Mouse (Mus musculus): Measurements from ENCODE around the gene Ptprc.

Gene Ptprc

DNA sequence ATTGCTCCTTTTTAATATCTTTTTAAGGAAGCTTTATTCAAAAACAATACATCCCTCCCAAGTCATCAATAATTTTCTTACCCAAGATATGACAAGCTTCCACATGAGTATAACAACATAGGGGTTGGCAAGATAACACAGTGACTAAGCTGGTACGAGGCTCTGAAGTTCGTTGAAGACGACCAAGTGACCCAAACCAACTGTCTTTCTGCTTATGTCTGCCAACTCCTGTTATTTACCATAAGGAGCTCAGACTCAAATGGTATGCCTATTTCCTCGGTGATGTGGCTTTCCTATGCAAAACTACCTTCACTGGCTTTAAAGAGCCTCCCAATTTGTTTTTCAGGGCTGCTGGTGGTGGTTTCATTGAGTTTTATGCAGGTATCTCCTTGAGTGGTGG lies at the start of gene Ptprc:
Ptprc (minus strand) TSS at position 215 of the 400 bp plus-strand sequence.
- no peak for DNase-seq (ENCODE audit: low spot score)

DNA sequence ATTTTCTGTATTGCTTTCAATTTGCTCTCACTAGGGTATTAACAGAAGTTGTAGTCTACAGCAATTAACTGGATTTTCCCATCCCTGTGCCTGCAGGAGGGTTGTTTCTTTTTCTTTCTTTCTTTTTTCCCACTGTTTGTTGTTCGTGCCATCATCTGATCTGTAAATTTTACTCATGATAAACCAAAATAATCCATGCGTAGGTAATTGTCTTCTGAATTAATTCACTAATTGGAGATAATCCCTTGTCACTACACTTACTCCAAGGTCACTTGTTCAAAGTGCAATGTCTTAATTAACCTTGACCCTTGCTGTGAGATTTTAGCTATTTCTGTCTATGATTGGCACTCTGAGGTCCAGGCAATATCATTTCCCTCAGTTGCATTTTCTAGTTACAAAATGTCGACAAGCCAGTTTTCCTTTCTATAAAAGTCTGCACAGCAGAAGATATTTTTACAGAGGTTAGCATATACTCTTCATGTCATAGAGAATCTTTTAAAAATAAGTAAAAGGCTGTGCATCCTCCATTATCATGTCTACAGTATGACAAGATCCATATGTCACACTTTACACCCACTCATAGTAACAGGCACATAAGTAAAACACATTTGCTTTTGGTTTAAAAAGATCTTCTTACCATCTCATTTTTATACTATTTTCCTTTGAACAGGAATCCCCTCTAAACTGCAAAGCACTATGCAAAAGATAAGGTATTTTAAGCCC lies 39.4 kb upstream of the Ptprc start:
- DNase-seq (ENCODE audit: low spot score) = no peak

DNA sequence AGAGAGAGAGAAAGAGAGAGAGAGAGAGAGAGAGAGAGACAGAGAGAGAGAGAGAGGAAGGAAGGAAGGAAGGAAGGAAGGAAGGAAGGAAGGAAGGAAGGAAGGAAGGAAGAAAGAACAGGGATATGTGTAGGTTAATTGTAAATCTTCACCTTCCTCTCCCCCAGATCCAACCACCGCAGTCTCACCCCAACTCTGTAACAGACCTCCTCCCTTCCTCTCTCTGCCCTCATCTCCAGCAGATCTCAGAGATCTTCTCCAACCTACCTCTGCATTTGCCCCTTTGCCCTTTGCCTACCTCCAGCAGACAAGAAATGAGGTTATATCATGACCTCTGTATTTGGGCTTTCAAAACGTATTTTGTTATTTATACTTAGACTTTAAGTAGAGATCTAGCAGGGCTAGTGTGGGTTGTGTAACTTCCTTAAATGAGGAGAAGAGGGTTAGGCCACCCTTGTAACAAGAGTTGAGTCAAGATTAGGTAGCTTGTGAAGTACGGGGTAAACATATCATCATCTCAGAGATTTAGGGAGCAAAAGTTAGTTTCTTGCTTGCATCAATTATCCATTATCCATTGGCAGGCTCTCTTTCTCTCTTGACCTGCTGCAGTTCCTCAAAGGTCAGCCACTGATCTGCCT lies 35.0 kb upstream of the Ptprc start:
- DNase-seq (ENCODE audit: low spot score) = no peak

DNA sequence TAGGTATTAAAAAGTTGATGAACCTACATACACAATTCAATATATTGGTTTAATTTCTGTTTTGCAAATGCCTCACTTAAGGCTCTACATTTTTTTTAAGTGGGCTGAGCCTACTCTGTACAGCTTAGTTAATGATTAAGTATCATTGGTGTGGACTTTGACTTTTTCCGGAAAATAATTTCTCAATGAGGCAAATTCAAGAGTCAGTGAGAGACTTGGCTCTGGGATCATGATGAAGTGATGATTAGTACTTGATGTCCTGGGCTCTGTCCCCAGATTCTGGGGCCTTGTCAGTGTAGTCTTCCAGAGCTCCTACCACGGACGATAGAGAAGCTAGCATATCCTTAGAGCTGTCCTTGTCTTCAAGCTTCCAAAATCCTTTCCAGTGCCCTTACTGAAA lies 34.2 kb upstream of the Ptprc start:
- DNase-seq (ENCODE audit: low spot score) = no peak

DNA sequence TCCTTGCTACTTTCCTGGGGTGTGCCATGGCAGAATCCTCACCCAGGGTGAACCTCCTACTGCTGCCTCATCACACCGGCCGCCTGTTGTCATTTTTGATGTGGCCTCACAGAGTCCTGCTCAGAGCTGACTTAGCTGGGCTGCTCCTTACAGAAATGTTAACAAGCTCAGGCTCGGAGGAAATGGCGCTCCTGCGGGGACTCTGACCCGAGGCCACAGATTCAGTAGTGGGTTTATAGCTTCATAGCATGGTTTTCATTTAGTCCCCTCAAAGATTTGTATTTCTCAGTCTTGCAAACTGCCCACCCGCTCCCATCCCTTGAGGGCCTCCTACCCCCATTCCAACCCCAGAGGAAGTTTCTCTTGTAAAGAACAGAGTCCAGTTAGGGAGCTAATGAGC lies 30.5 kb upstream of the Ptprc start:
- no peak for DNase-seq (ENCODE audit: low spot score)

DNA sequence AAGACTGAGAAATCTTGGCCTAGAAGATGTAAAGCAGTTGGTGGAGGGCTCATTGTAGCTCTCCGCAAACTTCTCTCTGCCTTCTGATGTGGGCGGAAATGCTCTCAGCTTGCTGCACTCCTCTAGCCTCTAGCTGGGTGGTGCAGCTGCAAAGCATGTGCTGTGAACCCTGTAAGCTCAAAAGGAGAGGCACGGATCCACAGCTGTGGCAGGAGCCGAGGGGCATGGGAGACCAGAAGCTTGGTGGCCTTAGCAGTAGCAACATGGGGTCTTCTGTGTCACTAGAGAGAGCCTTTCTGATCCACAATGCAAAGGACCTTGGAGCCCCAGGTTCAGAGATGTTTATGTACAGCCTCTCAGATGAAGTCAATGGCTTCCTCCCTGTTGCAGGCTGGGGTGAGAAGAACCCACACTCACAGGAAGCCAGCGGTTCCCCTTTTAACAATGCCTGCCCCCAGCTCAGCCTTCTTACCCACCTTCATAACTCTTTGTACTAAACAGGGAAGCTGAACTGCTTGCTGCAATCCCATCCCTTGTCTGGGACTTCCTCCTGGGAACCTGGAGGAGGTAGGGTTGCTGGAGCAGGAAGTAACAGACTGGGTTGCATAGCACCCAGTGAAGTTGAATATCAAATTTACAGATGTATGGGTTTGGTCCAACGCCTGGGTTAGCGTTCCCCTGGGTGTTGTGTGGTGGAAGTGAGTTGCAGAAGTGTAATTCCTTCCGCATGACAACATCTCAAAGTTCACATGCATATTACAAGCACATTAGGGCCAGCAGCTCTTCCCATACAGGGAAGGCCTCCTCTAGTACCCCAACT lies 16.4 kb upstream of the Ptprc start:
- DNase-seq (ENCODE audit: low spot score) = no peak

DNA sequence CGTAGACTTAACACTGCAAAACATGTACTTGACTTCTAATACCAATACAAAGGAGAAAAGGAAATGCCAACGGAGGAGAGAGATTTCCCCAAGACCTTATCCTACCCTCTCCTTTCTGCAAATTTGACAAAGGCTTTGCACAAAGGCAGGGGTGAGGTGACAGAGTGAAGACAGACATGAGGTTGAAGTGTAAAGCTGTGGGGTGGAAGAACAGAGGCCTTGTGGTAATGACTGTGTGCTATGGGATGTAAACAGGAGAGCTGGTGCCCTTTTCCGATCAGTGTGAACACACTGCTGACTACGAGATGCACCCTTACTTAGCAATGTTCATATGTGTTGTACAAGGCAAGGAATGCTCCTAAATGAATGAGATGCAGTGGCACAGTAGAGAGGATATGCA lies 12.6 kb upstream of the Ptprc start:
- no peak for DNase-seq (ENCODE audit: low spot score)

DNA sequence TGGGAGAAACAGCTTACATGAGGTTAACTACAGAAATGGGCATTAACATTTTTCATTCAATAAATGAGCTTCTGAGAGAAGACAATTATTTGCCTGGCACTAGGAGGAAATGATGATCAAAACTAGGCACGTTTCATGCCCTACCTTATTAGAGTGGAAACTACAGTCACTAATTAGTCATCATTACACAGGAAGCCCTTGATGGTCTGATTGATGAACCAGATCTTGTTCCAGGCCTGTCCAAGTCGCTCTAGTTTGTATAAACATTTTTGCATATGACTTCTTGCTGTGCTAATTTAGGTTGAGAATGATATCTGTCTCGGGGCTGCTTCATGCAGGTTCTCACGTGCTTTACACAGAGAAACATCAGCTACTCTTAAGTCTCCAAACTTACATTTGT lies 10.4 kb upstream of the Ptprc start:
- no peak for DNase-seq (ENCODE audit: low spot score)

DNA sequence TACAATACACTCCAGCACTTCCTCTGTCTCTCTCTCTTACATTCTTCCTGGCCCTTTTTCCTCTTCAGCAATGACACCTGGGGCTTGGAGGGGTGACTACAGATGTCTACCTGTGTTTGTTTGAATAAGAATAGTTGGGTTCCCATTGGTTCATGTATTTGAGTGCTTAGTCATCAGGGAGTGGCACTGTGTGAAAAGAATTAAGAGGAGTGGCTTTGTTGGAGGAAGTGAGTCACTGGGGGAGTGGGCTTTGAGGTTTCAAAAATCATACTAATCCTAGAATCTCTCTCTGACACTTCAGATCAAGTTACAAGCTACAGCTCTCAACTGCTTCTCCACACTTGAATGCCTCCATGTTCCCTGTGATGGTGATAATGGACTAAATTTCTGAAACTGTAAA lies 4.6 kb upstream of the Ptprc start:
- no peak for DNase-seq (ENCODE audit: low spot score)

DNA sequence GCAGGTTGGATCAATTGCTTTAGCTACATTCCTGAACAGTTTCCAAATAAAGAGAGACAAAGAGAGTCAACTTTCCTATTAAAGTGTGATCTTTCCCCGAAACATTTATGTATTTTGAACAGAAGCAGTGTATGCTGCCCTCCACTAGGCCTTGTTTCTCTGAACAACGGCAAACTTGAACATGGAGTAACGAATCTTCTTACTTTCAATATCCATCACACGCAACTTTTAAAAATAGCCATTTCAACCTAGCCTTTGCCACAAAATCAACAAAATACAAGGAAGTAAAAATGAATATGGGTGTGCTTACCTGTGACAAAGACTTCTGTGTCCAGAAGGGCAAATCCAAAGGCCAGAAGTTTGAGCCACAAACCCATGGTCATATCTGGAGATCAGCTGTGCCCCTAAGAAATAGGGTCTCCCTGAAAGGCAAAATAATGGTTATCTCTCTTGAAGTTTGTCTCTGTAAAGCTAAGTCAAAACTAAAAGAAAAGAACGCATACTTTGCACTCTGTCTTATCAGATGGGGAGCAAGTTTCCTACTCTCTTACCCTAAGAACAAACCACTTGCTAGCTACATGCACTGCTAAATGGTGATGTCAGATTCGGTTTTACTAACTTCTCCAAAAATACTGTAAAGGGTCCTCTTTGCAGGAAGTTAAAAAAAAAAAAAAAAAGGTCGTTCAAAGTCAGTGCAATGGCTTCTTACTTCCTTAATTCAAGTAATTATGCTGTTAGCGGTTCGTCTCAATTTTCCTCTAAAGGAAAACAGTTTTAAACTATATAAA lies 609 bp downstream of the Ptprc start:
- DNase-seq (ENCODE audit: low spot score) = no peak

DNA sequence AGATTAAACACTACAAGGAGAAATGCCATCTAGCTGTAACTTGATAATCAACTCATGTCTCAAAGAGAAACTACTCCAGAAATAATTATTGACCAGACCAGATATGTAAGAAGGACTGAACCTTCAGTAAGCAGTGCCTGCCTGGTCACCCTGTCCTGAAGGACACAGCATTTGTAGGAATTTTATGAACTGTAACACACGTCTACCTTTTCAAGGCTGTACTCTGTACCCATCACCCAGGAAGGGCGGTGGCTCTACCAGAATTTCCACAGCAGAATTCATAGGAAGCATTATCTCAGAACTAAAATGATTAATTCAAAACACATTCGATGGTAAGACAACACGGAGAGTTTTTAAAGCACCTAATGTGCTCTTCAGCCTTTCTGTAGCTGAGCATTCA lies 1.4 kb downstream of the Ptprc start:
- DNase-seq (ENCODE audit: low spot score) = no peak

DNA sequence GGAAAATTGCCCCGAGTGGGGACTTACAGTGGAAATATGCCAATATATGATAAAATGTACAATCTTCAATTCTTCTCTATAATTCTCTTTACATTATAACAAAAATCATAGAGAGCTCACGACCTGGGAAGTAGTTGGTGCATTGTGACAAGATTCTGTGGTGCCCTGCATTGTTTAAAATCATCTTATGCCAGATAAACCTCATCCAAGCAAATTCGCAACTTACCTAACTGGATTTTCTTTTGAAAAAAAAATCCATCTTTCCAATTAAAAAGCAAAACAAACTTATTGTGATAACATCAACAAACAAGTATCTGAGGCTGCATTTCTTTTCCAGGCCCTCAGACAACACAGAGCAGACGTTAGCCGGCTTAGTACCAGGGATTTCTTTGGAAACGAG lies 1.8 kb downstream of the Ptprc start:
- DNase-seq (ENCODE audit: low spot score) = no peak

DNA sequence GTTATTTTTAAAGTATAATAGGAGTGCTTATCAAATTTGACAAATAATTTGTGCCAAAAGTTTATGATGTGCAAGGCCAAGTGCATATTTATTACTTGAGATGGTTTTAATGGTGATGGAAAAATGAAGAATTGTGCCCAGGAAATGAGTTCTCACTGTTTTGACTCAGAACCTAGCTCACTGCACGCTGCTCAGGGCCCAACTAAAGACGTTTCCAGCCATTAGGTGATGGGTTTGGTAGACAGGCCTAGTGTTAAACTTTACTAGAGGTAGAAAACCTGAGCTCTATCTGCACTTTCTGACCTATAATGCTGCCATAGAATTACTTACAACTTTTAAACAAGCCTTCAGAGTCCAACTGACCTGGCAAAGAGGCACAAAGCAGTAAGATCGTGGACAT lies 3.0 kb downstream of the Ptprc start:
- no peak for DNase-seq (ENCODE audit: low spot score)

DNA sequence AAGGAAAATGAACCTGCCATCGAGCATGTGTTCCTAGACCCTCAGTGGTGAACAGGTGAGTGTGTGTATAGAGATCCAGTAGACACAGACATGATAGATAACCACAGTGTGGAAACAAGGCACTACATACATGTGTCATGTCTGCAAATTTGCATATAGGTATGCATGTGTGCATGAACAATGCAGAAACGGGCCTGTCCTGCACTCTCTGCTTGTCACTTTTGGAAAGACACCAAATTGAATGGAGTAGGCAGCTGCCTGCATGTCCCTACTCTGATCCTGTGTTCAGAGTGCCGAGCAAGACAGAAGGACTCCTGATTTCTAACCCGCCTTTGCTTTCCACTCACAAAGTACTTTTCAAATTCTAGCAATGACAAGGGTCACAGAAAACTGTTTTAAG lies 3.4 kb downstream of the Ptprc start:
- DNase-seq (ENCODE audit: low spot score) = no peak

DNA sequence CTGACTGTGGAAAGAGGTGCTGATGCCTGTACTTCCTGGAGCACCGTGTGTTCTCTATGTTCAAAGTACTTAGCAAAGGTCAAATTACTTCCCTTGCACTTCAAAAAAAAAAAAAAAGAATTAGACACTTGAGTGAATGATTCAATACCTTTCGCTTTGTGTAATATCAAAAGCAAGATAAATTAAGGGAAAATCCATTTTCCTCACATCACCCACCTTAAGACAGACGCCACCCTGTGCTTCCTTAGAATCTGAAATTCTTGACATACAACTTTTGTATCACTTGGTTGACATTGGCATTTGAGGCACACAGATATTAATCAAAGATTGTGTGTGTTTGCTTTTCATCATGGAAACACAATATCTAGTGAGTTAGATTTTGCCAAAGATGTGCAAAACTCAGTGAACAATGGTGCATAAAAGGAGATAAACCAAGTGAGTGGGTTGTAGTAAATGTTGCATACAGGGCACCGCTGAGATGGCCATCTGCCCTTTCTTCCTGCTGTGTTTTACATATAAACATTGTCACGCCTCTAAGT lies 9.2 kb downstream of the Ptprc start:
- no peak for DNase-seq (ENCODE audit: low spot score)

DNA sequence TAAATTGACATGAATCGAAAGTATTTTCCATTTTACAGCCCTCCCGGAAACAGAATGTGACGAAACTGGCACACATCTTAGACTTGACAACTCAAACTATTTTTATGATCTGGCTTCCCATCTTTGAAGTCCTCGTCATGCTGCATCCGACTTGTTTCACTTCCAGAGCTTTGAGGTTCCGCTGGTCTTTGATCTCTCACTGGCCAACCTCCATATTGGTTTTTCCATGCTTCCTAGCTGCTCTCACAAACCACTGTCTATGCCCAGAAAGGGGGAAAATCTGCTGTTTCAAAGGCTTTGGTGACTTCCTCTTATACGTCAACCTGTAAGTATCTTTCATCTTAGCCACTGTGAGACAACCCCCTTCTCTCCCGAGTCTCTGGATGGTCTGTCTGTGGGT lies 12.9 kb downstream of the Ptprc start:
- DNase-seq (ENCODE audit: low spot score) = no peak

DNA sequence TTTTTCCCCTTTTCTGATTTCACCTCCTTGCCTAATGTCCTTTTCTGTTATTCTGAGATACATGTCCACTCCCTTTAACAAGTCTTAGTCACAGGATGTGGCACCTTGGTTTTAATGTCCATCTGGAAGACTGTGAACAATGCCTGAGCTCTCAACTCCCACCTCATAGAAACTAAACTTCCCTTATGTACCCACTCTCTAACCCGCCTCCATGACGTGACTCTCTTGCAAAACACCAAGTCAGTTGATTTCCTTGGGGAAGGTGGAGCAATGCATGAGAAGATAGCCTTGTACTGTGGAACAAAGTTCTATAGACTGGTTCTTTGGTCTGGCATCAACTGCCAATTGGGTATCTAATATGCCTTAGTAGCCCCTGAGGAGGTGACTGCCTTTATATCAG lies 16.6 kb downstream of the Ptprc start:
- no peak for DNase-seq (ENCODE audit: low spot score)

DNA sequence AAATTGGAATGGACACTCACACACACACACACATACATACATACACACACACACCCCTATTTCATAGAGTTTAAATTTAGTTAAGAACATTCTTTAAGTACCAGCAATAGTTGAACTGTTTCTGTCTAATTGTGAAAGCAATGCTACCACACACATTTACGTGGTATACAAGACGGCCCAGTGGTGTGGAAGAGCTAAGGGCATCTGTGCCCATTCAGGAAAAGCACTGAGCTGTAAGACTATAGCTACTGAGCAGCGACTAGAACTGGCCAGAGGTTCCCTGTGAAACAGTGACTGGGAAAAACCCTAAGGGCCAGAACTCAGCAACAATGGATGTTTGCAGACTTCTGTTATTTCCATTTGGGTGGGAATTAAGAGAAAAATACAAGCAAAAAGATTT lies 17.3 kb downstream of the Ptprc start:
- DNase-seq (ENCODE audit: low spot score) = no peak

DNA sequence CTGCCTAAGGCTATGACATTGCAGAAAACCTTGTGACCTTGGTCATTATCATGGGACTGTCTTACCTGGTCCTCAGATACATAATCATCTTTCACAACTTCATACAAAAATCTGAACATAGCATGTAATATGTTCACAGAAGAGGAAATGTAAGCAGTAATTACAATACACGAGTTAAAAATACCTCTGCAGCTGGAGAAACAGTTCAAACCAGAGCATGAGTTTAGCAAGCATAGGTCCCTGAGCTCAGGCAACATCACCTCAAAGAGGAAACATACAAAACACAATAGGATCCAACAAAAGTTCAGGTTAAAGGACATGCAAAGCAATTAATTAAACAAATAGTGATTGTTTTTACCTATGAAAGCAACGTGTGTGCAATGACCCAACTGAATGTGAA lies 17.8 kb downstream of the Ptprc start:
- DNase-seq (ENCODE audit: low spot score) = no peak

DNA sequence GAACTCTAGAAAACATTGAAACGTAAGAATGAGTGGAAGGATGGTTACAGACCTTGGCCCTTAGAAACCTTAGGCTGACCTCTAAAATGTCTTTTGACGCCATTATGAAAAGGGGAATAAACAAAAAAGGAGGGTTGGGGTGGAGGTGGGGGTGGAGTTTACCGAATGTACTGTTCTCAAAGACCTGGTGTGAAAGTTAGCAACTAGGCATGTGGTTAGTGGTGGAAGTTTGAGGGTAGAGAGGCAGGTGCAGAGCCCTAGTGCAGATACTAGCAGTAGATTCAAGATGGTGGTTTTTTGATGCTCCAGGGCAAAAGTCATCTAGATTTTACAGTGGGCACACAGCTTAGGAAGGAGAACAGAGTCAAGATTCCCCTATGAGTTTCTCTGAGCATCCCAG lies 18.5 kb downstream of the Ptprc start:
- no peak for DNase-seq (ENCODE audit: low spot score)

DNA sequence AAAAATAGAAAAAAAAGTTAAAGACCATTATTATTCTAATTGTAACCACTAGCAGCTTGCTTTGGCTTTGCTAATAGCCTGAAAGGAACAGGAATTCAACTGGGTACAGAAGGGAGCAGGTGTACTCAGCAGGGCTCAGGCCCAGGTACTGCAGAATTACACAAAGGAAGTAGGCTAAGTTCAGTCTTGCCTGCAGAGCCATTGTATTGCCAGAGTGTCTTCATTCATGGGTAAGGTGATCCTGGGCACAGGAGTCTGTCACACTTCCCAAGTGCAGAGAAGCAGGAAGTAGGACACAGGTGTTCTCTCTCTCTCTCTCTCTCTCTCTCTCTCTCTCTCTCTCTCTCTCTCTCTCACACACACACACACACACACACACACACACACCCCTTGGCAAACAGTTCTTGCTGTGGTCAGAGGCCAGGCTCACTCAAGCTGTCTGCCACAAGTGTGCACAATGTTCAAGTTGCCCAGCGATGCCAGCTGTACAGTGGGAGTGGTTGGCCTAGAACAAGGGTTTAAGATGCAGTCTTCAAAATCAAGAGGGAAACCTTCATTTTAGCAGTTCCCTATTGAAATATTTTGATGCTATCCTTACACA lies 21.2 kb downstream of the Ptprc start:
- no peak for DNase-seq (ENCODE audit: low spot score)

DNA sequence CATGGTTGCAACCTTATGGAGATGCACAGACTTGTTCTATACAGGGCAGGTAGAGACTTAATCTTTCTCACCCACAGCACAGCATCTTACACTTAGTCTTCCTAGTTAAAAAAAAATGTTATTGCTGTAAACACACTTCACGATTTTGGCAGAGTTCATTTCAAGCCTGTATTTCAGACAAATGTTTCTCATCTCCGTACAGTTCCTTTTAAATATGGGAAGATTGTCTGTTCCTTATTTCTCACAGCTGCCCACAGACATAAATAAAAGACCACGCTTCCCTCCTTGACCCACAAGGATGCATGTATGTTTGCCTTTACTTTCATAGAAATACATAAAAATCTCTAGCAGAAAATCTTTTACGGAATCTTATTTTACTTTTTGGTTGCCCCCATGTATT lies 22.4 kb downstream of the Ptprc start:
- no peak for DNase-seq (ENCODE audit: low spot score)

Measured in ovary, postnatal 10 days (tissue).